Mouse (Mus musculus): Measurements from ENCODE around the gene Astl. TPM values are rescaled to one million over a fixed set of nuclear protein-coding genes. Genes with fewer than 3 reads are reported as not detected.

Gene Astl
- polyA plus RNA-seq, 1 experiment from 2014 or later = 0.14 TPM

GRCm38 (mm10) chr2:127375759-127376341 is 37.4 kb downstream of the Astl start:
- Histone ChIP-seq H3K4me1 (ENCODE audit: control insufficient read depth, insufficient read depth, low read length) (no peaks in the 10 kb centered on the region), H3K9me3 (ENCODE audit: control insufficient read depth, low read length) (no peaks in the 10 kb centered on the region), H3K27me3 (replicated peaks; ENCODE audit: control insufficient read depth, insufficient read depth, low read length) (no peaks in the 10 kb centered on the region), H3K27ac (replicated peaks; ENCODE audit: low read depth, low read length) (no peak overlapping the region), H3K4me2 (ENCODE audit: low read depth, low read length) (no peak overlapping the region), H3K4me3 (ENCODE audit: low read depth, low read length) (no peak overlapping the region), H3K36me3 (ENCODE audit: control insufficient read depth, insufficient read depth, low read length) (no peaks in the 10 kb centered on the region), H3K9ac (ENCODE audit: low read depth, low read length) (no peak overlapping the region)
- DNase-seq (ENCODE audit: low spot score) (no peak), ATAC-seq (ENCODE audit: low read depth) (no peak)
- WGBS = 50% methylated on average over 7 of the region's 7 CpGs

DNA sequence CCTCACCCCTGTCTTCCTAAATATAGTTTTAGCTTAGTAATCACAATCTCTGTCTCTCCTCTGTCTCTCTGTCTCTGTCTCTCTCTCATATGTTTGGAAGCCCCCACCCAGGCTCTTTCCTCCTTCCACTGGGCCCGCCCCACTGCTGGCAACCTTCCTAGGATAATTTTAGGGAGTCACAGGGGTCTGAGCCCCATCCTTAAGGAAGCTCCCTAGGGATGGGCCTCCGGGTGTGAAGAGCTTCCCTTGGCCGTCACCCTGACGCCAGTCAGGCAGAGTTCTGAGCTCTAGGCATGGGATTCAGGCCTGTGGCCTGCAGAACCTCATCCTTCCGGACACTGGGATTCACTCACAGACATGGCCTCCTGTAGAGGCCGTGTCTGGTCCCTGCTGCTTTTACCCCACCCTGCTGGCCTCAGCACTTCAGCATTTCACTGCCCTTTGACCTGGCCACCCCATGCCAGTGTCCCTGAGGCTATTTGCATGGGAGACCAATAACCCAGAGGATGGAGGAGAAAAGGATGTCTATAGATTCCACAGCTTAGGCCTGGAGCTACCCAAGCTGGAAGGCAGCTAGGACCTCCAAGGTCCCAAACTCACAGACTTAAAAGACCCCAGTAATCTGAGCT is 38.1 kb downstream of the Astl start:
- H3K36me3 ChIP-seq (ENCODE audit: control insufficient read depth, insufficient read depth, low read length) = no peaks in the 10 kb centered on the region
- H3K9ac ChIP-seq (ENCODE audit: low read depth, low read length) = no peak overlapping the region
- ATAC-seq (ENCODE audit: low read depth) (no peak), DNase-seq (ENCODE audit: low spot score) (no peak)
- no peaks in the 10 kb centered on the region for H3K27me3 ChIP-seq (replicated peaks; ENCODE audit: control insufficient read depth, insufficient read depth, low read length)
- H3K4me3 ChIP-seq (ENCODE audit: low read depth, low read length) = no peak overlapping the region
- WGBS = 76% methylated on average over 6 of the region's 6 CpGs
- H3K27ac ChIP-seq (replicated peaks; ENCODE audit: low read depth, low read length) = no peak overlapping the region
- no peaks in the 10 kb centered on the region for H3K9me3 ChIP-seq (ENCODE audit: control insufficient read depth, low read length)
- H3K4me2 ChIP-seq (ENCODE audit: low read depth, low read length) = no peak overlapping the region
- no peaks in the 10 kb centered on the region for H3K4me1 ChIP-seq (ENCODE audit: control insufficient read depth, insufficient read depth, low read length)

DNA sequence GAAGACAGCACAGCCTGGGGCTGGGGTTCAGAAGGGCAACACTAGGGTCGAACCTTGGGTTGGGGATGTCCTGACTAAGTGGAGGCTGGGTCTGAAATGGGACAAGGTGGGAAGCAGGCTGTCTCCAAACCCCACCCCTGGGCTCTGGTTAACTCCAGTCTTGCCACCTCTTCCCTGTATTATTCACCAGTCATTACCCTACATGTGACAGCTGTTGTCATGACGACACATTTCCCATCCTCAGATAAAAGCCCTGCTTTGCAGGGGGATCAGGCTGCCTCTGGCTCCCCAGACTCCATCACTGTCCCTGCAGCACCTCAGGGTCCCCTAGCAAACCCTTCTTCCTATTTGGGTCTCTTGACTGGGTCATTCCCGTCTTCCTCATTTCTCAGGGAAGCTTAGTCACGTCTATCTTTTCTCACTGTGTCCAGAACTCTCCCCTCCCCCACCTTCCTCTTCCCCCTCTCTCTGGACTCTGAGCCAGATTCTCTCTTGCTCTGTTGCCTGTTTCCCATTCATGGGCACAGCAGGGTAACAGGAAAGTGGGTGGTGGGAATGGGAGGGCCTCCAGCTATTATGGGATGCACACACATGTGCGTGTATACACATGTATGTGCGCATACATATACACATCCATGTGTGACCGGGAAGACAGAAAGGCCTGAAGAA is 39.6 kb downstream of the Astl start:
- Histone ChIP-seq H3K27ac (replicated peaks; ENCODE audit: low read depth, low read length) (no peak overlapping the region), H3K36me3 (ENCODE audit: control insufficient read depth, insufficient read depth, low read length) (no peaks in the 10 kb centered on the region), H3K9me3 (ENCODE audit: control insufficient read depth, low read length) (no peaks in the 10 kb centered on the region), H3K9ac (ENCODE audit: low read depth, low read length) (no peak overlapping the region), H3K4me2 (ENCODE audit: low read depth, low read length) (no peak overlapping the region), H3K27me3 (replicated peaks; ENCODE audit: control insufficient read depth, insufficient read depth, low read length) (no peaks in the 10 kb centered on the region), H3K4me3 (ENCODE audit: low read depth, low read length) (no peak overlapping the region), H3K4me1 (ENCODE audit: control insufficient read depth, insufficient read depth, low read length) (no peaks in the 10 kb centered on the region)
- ATAC-seq (ENCODE audit: low read depth) (no peak), DNase-seq (ENCODE audit: low spot score) (no peak)
- 63% methylated on average over 7 of the region's 7 CpGs for WGBS

GRCm38 (mm10) chr2:127378611-127378990 is 40.2 kb downstream of the Astl start:
- Histone ChIP-seq H3K27me3 (replicated peaks; ENCODE audit: control insufficient read depth, insufficient read depth, low read length) (no peaks in the 10 kb centered on the region), H3K36me3 (ENCODE audit: control insufficient read depth, insufficient read depth, low read length) (no peaks in the 10 kb centered on the region), H3K27ac (replicated peaks; ENCODE audit: low read depth, low read length) (no peak overlapping the region), H3K4me3 (ENCODE audit: low read depth, low read length) (no peak overlapping the region), H3K4me2 (ENCODE audit: low read depth, low read length) (no peak overlapping the region), H3K9me3 (ENCODE audit: control insufficient read depth, low read length) (no peaks in the 10 kb centered on the region), H3K4me1 (ENCODE audit: control insufficient read depth, insufficient read depth, low read length) (no peaks in the 10 kb centered on the region), H3K9ac (ENCODE audit: low read depth, low read length) (no peak overlapping the region)
- WGBS = 53% methylated on average over 7 of the region's 7 CpGs
- DNase-seq (ENCODE audit: low spot score) = no peak
- no peak for ATAC-seq (ENCODE audit: low read depth)

GRCm38 (mm10) chr2:127379250-127379649 is 40.8 kb downstream of the Astl start:
- Histone ChIP-seq H3K4me2 (ENCODE audit: low read depth, low read length) (no peak overlapping the region), H3K4me1 (ENCODE audit: control insufficient read depth, insufficient read depth, low read length) (no peaks in the 10 kb centered on the region), H3K9ac (ENCODE audit: low read depth, low read length) (no peak overlapping the region), H3K36me3 (ENCODE audit: control insufficient read depth, insufficient read depth, low read length) (no peaks in the 10 kb centered on the region), H3K9me3 (ENCODE audit: control insufficient read depth, low read length) (no peaks in the 10 kb centered on the region), H3K27me3 (replicated peaks; ENCODE audit: control insufficient read depth, insufficient read depth, low read length) (no peaks in the 10 kb centered on the region), H3K27ac (replicated peaks; ENCODE audit: low read depth, low read length) (no peak overlapping the region), H3K4me3 (ENCODE audit: low read depth, low read length) (no peak overlapping the region)
- DNase-seq (ENCODE audit: low spot score) (no peak), ATAC-seq (ENCODE audit: low read depth) (no peak)
- 67% methylated on average over 3 of the region's 3 CpGs for WGBS

- Histone ChIP-seq H3K9ac (ENCODE audit: low read depth, low read length) (no peak overlapping the region), H3K9me3 (ENCODE audit: control insufficient read depth, low read length) (no peaks in the 10 kb centered on the region), H3K27ac (replicated peaks; ENCODE audit: low read depth, low read length) (no peak overlapping the region), H3K4me3 (ENCODE audit: low read depth, low read length) (no peak overlapping the region), H3K36me3 (ENCODE audit: control insufficient read depth, insufficient read depth, low read length) (no peaks in the 10 kb centered on the region), H3K27me3 (replicated peaks; ENCODE audit: control insufficient read depth, insufficient read depth, low read length) (no peaks in the 10 kb centered on the region), H3K4me2 (ENCODE audit: low read depth, low read length) (no peak overlapping the region), H3K4me1 (ENCODE audit: control insufficient read depth, insufficient read depth, low read length) (no peaks in the 10 kb centered on the region)
- no peak for DNase-seq (ENCODE audit: low spot score)
- 59% methylated on average over 7 of the region's 7 CpGs for WGBS
- no peak for ATAC-seq (ENCODE audit: low read depth)
These were observed 45.4 kb downstream of the Astl start for GRCm38 (mm10) chr2:127383881-127384280.

DNA sequence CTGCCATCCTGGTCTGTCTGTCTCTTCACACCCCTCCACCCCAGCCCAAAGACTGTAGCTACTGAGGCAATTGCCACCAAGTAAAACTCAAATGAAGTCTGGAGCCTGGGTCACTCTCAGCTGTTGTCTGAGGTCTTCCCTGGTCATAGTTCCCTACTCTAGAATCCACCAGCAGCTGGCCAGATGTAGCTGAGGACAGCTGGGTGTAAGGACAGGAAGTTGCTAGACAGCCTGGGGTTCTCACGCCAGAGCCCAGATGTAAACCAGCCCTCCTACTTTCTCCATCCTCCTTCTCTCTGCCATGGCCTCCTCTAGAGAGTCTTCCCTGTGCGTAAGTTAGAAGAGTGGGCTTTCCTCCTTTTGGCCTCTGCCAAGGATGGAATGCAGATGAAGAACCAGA is 49.1 kb downstream of the Astl start:
- 73% methylated on average over 2 of the region's 2 CpGs for WGBS
- no peaks in the 10 kb centered on the region for H3K4me1 ChIP-seq (ENCODE audit: control insufficient read depth, insufficient read depth, low read length)
- ATAC-seq (ENCODE audit: low read depth) = no peak
- no peak for DNase-seq (ENCODE audit: low spot score)
- H3K4me3 ChIP-seq (ENCODE audit: low read depth, low read length) = no peak overlapping the region
- no peak overlapping the region for H3K4me2 ChIP-seq (ENCODE audit: low read depth, low read length)
- H3K9me3 ChIP-seq (ENCODE audit: control insufficient read depth, low read length) = no peaks in the 10 kb centered on the region
- no peaks in the 10 kb centered on the region for H3K36me3 ChIP-seq (ENCODE audit: control insufficient read depth, insufficient read depth, low read length)
- H3K27ac ChIP-seq (replicated peaks; ENCODE audit: low read depth, low read length) = no peak overlapping the region
- no peaks in the 10 kb centered on the region for H3K27me3 ChIP-seq (replicated peaks; ENCODE audit: control insufficient read depth, insufficient read depth, low read length)
- no peak overlapping the region for H3K9ac ChIP-seq (ENCODE audit: low read depth, low read length)

DNA sequence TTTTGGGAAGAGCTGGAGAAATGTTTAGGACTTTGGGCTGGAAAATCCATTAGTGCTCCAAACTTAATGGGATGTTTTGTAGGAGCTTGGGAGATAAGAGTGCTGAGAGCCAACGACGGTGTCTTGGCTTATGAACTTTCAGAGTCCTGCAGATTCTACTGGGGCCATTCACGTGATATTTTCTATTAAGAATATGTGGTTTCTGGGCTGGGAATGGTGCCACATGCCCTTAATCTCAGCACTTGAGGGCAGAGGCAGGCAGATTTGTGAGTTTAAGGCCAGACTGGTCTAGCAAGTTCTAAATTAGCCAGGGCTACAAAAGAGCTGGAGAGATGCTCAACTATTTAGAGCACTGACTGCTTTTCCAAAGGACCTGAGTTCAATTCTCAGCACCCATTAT is 51.9 kb downstream of the Astl start:
- WGBS = 87% methylated on average over 3 of the region's 3 CpGs
- H3K4me1 ChIP-seq (ENCODE audit: control insufficient read depth, insufficient read depth, low read length) = no peaks in the 10 kb centered on the region
- ATAC-seq (ENCODE audit: low read depth) = no peak

DNA sequence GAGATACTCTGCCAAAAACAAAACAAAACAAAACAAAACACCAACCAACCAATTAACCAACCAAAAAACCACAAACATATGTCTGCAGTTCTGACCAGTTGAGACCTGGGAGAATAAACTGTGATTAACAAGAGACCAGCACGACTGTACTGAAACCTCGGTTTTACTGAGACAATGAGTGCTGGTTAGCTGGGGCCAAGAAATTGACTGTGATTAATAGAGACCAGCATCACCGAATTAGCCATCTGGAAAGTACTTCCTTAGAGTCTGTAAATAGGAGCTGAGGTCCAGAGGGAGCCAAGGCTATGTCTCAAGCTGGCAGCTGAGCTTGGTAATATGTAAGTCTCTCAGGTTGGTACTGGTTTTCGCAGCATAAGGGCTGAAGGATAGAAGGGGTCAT is 52.4 kb downstream of the Astl start:
- H3K4me2 ChIP-seq (ENCODE audit: low read depth, low read length) = no peak overlapping the region
- no peaks in the 10 kb centered on the region for H3K36me3 ChIP-seq (ENCODE audit: control insufficient read depth, insufficient read depth, low read length)
- no peaks in the 10 kb centered on the region for H3K9me3 ChIP-seq (ENCODE audit: control insufficient read depth, low read length)
- H3K27me3 ChIP-seq (replicated peaks; ENCODE audit: control insufficient read depth, insufficient read depth, low read length) = no peaks in the 10 kb centered on the region
- ATAC-seq (ENCODE audit: low read depth) (no peak), DNase-seq (ENCODE audit: low spot score) (no peak)
- H3K9ac ChIP-seq (ENCODE audit: low read depth, low read length) = no peak overlapping the region
- no peak overlapping the region for H3K4me3 ChIP-seq (ENCODE audit: low read depth, low read length)
- H3K27ac ChIP-seq (replicated peaks; ENCODE audit: low read depth, low read length) = no peak overlapping the region
- WGBS = 58% methylated on average over 4 of the region's 4 CpGs
- no peaks in the 10 kb centered on the region for H3K4me1 ChIP-seq (ENCODE audit: control insufficient read depth, insufficient read depth, low read length)

More for the DNA sequence above, 51.9 kb downstream of the Astl start:
- H3K4me2 ChIP-seq (ENCODE audit: low read depth, low read length) = no peak overlapping the region
- no peaks in the 10 kb centered on the region for H3K27me3 ChIP-seq (replicated peaks; ENCODE audit: control insufficient read depth, insufficient read depth, low read length)
- DNase-seq (ENCODE audit: low spot score) = no peak
- H3K36me3 ChIP-seq (ENCODE audit: control insufficient read depth, insufficient read depth, low read length) = no peaks in the 10 kb centered on the region
- H3K4me3 ChIP-seq (ENCODE audit: low read depth, low read length) = no peak overlapping the region
- H3K27ac ChIP-seq (replicated peaks; ENCODE audit: low read depth, low read length) = no peak overlapping the region
- H3K9me3 ChIP-seq (ENCODE audit: control insufficient read depth, low read length) = no peaks in the 10 kb centered on the region
- no peak overlapping the region for H3K9ac ChIP-seq (ENCODE audit: low read depth, low read length)

Measured in embryonic facial prominence, embryonic 14.5 days (tissue).